Comparison of ENCODE assay signal across 29 mouse cellular contexts in genomic region chr5:104060429-104060828, GRCm38 (mm10). TPM values are rescaled to one million over a fixed set of nuclear protein-coding genes. Genes with fewer than 3 reads are reported as not detected.
DNase-seq lines count a peak whose midpoint lies in the region; ATAC-seq and TF ChIP-seq lines count a peak whose summit lies in the region.
"Had no signal": no experiment of that assay in that cellular context is flagged by ENCODE, and none has a peak within 500 bp of the region (broad histone marks: within the 10 kb centered on the region; RNA-seq: fewer than 3 reads in every experiment).

No protein-coding gene starts in this region.

- H3K9ac ChIP-seq in neural tube, embryonic 13.5 days: no peak overlapping the region
- H3K9ac ChIP-seq: embryonic facial prominence, embryonic 15.5 days; forebrain, embryonic 15.5 days; hindbrain, embryonic 12.5 days; limb, embryonic 13.5 days; lung, embryonic 14.5 days had no signal

- H3K4me1 ChIP-seq in neural tube, embryonic 13.5 days (replicated peaks): peaks cover 15% of the 10 kb centered on the region; the same call in 1 of the 2 replicates
- H3K4me1 ChIP-seq: embryonic facial prominence, embryonic 15.5 days; forebrain, embryonic 15.5 days; heart, embryonic 10.5 days; hindbrain, embryonic 12.5 days; limb, embryonic 13.5 days had no signal

- intact Hi-C loops in left cerebral cortex, adult 2 months (cut with DNase I): no loop called here
- intact Hi-C loops in gastrocnemius, adult 2 months (cut with DNase I): no loop called here

- H3K9me3 ChIP-seq in neural tube, embryonic 13.5 days: no peaks in the 10 kb centered on the region
- H3K9me3 ChIP-seq: embryonic facial prominence, embryonic 15.5 days; forebrain, embryonic 15.5 days; heart, embryonic 10.5 days; hindbrain, embryonic 12.5 days; limb, embryonic 13.5 days; megakaryocyte, embryonic 14.5 days had no signal

- no peak for DNase-seq in frontal cortex, postnatal 36 days (ENCODE audit: low spot score in 2 of 2)
- DNase-seq in left cerebral cortex, adult 2 months (ENCODE audit: extremely low spot score in 1 of 2, low spot score in 2 of 2): no peak
- no peak for DNase-seq in left cerebral cortex, adult 9 months (ENCODE audit: low spot score in 2 of 2)
- no peak for DNase-seq in neural tube, embryonic 10.5 days (ENCODE audit: extremely low spot score, low spot score)
- no peak for DNase-seq in gastrocnemius, adult 2 months
- DNase-seq in adrenal gland, postnatal 25 days: no peak
- DNase-seq: adrenal gland, postnatal 10 days; cerebellum, adult 9-10 months; gastrocnemius, postnatal 36 days; kidney, adult 9 months; kidney, postnatal 14 days; layer of hippocampus, postnatal 36 days; lung, embryonic 14.5 days; lung, postnatal 36 days had no signal

- 80% methylated on average over 5 of the region's 5 CpGs for whole genome bisulfite sequencing in neural tube, embryonic 13.5 days

- no peaks in the 10 kb centered on the region for H3K27me3 ChIP-seq in neural tube, embryonic 13.5 days
- H3K27me3 ChIP-seq: embryonic facial prominence, embryonic 15.5 days; forebrain, embryonic 15.5 days; hindbrain, embryonic 12.5 days; limb, embryonic 13.5 days; megakaryocyte, embryonic 14.5 days had no signal

- ATAC-seq in frontal cortex, adult (ENCODE audit: low TSS enrichment): 0 out of 2 replicates have a peak, but pooled peaks have one; percentile 14
- ATAC-seq in neural tube, embryonic 13.5 days (ENCODE audit: low read depth): no peak
- ATAC-seq: forebrain, embryonic 15.5 days; inflammation-experienced regulatory T-cells, adult 6 months; midbrain, embryonic 16.5 days had no signal

- no peak overlapping the region for H3K4me2 ChIP-seq in neural tube, embryonic 13.5 days
- H3K4me2 ChIP-seq: embryonic facial prominence, embryonic 15.5 days; forebrain, embryonic 15.5 days; hindbrain, embryonic 12.5 days; limb, embryonic 13.5 days; lung, embryonic 14.5 days had no signal

- H3K4me3 ChIP-seq in left cerebral cortex, adult 2 months: no peak overlapping the region
- no peak overlapping the region for H3K4me3 ChIP-seq in neural tube, embryonic 13.5 days
- H3K4me3 ChIP-seq in gastrocnemius, adult 2 months: no peak overlapping the region
- H3K4me3 ChIP-seq: embryonic facial prominence, embryonic 15.5 days; forebrain, embryonic 15.5 days; heart, embryonic 10.5 days; hindbrain, embryonic 12.5 days; limb, embryonic 13.5 days; megakaryocyte, embryonic 14.5 days had no signal

- peak overlapping the region; percentile 30; the same call in 1 of the 2 replicates for H3K27ac ChIP-seq in left cerebral cortex, adult 2 months
- peak overlapping the region; percentile 13; the same call in 1 of the 2 replicates for H3K27ac ChIP-seq in neural tube, embryonic 13.5 days (replicated peaks)
- no peak overlapping the region for H3K27ac ChIP-seq in gastrocnemius, adult 2 months
- H3K27ac ChIP-seq: embryonic facial prominence, embryonic 15.5 days; forebrain, embryonic 15.5 days; heart, embryonic 10.5 days; hindbrain, embryonic 12.5 days; limb, embryonic 13.5 days had no signal

- peaks cover 62% of the 10 kb centered on the region for H3K36me3 ChIP-seq in neural tube, embryonic 13.5 days

- TF ChIP-seq CTCF in left cerebral cortex, adult 2 months (IDR thresholded peaks at IDR 0.05): no peak
- TF ChIP-seq CTCF in gastrocnemius, adult 2 months (IDR thresholded peaks at IDR 0.05): no peak

RNA-seq across cellular contexts. Expression of gene Nudt9, which starts 14.3 kb away (rescaled TPM):
- 10 to 100 TPM; 66.1 to 68.4 TPM for total RNA-seq in left cerebral cortex, adult 2 months (2021)
- 65.9 and 76.2 TPM in 2 replicates for polyA plus RNA-seq in neural tube, embryonic 13.5 days (2015; fragmentation: Nextera tagmentation; extraction: Ambion mirVana)
- total RNA-seq in gastrocnemius, adult 2 months (2021): 10 to 100 TPM; 62.6 to 68.7 TPM
- total RNA-seq in adrenal gland, postnatal 25 days (2021): 53.6 and 62.9 TPM in 2 replicates

RNA-seq across cellular contexts. Expression of gene Gm17660, which starts 17.0 kb away (rescaled TPM):
- not detected for total RNA-seq in left cerebral cortex, adult 2 months (2021)
- polyA plus RNA-seq in neural tube, embryonic 13.5 days (2015; fragmentation: Nextera tagmentation; extraction: Ambion mirVana): not detected in 2 replicates
- total RNA-seq in gastrocnemius, adult 2 months (2021): not detected
- total RNA-seq in adrenal gland, postnatal 25 days (2021): not detected in 2 replicates
- total RNA-seq: adrenal gland, postnatal 10 days; layer of hippocampus, adult 18-20 months; layer of hippocampus, postnatal 36 days; left cerebral cortex, postnatal 25 days had no signal
- polyA plus RNA-seq: heart, embryonic 10.5 days; heart, postnatal 0 days; hindbrain, embryonic 12.5 days; inflammation-experienced regulatory T-cells, adult 6 months; limb, embryonic 13.5 days; lung, embryonic 14.5 days; midbrain, embryonic 16.5 days; spleen, adult 2 months; urinary bladder, adult 2 months had no signal

RNA-seq across cellular contexts. Expression of gene Hsd17b11, which starts 38.7 kb away (rescaled TPM):
- total RNA-seq in left cerebral cortex, adult 2 months (2021): 10 to 100 TPM; 42.3 to 42.7 TPM
- 2.3 and 2.7 TPM in 2 replicates for polyA plus RNA-seq in neural tube, embryonic 13.5 days (2015; fragmentation: Nextera tagmentation; extraction: Ambion mirVana)
- 1 to 10 TPM; 8.6 to 9.2 TPM for total RNA-seq in gastrocnemius, adult 2 months (2021)
- total RNA-seq in adrenal gland, postnatal 25 days (2021): 61.3 and 83.2 TPM in 2 replicates

RNA-seq across cellular contexts. Expression of gene Sparcl1, which starts 53.1 kb away (rescaled TPM):
- 1,000 to 10,000 TPM; 1,525 to 1,546 TPM for total RNA-seq in left cerebral cortex, adult 2 months (2021)
- polyA plus RNA-seq in neural tube, embryonic 13.5 days (2015; fragmentation: Nextera tagmentation; extraction: Ambion mirVana): 195 and 200 TPM in 2 replicates
- total RNA-seq in gastrocnemius, adult 2 months (2021): 100 to 1,000 TPM in 1 of 2 experiments, 10 to 100 TPM in 1; 83.5 to 151 TPM
- 24.7 and 25.0 TPM in 2 replicates for total RNA-seq in adrenal gland, postnatal 25 days (2021)
- polyA plus RNA-seq: inflammation-experienced regulatory T-cells, adult 6 months had no signal
